Mouse (Mus musculus) liver, postnatal 0 days (tissue): ENCODE results near the gene Mospd3. TPM values are rescaled to one million over a fixed set of nuclear protein-coding genes. Genes with fewer than 3 reads are reported as not detected.

ENCODE experiments used
- ATAC-seq: fragments of 200-750 bp; cut with Nextera tagmentation; 2 replicates; pipeline ENCODE4 v1.8.0; 2017; ENCODE audit warnings: mild to moderate bottlenecking, moderate library complexity
- DNase-seq: peaks from one replicate; pipeline ENCODE4 v3.0.0-alpha.2; 2016
- H3K27ac ChIP-seq: fragments of 300-500 bp; sonication (generic); 2 replicates; pipeline ENCODE4 v1.5.1; 2014; ENCODE audit warnings: antibody characterized with exemption, moderate library complexity, mild to moderate bottlenecking, low read depth
- H3K27me3 ChIP-seq: fragments of 300-500 bp; sonication (generic); 2 replicates; pipeline ENCODE4 v1.6.1; 2014; ENCODE audit warnings: low read length, control low read depth, mixed read lengths; ENCODE audit not compliant: insufficient read depth
- H3K36me3 ChIP-seq: fragments of 300-500 bp; sonication (generic); replicated peaks from 2 replicates; pipeline ENCODE4 v1.6.1; 2014; ENCODE audit warnings: mild to moderate bottlenecking, control low read depth, low read length, moderate library complexity, mixed read lengths; ENCODE audit not compliant: insufficient read depth
- H3K4me1 ChIP-seq: fragments of 300-500 bp; sonication (generic); 2 replicates; pipeline ENCODE4 v1.6.1; 2014; ENCODE audit warnings: antibody characterized with exemption, mild to moderate bottlenecking, control low read depth; ENCODE audit not compliant: insufficient read depth
- H3K4me2 ChIP-seq: fragments of 300-500 bp; sonication (generic); 2 replicates; pipeline ENCODE4 v1.6.1; 2014; ENCODE audit warnings: low read depth, mild to moderate bottlenecking, low read length, moderate library complexity, mixed read lengths
- H3K4me3 ChIP-seq: fragments of 300-500 bp; sonication (generic); 2 replicates; pipeline ENCODE4 v1.5.1; 2014; ENCODE audit warnings: low read depth, low read length
- H3K9ac ChIP-seq: fragments of 300-500 bp; sonication (generic); replicated peaks from 2 replicates; pipeline ENCODE4 v1.6.1; 2014; ENCODE audit warnings: mild to moderate bottlenecking, moderate library complexity
- H3K9me3 ChIP-seq: fragments of 300-500 bp; sonication (generic); 2 replicates; pipeline ENCODE4 v1.6.1; 2016; ENCODE audit warnings: mild to moderate bottlenecking, control low read depth, low read length, mixed read lengths
- CTCF ChIP-seq: sonication (generic); IDR thresholded peaks from 2 replicates; pipeline ENCODE4 v1.5.1; 2016; ENCODE audit warnings: antibody characterized with exemption, low read depth
- EP300 ChIP-seq: IDR thresholded peaks from 2 replicates; pipeline ENCODE4 v1.6.1; 2016; ENCODE audit warnings: antibody characterized with exemption, low read depth, mild to moderate bottlenecking
- WGBS: fragments of 180-500 bp; shearing (Covaris S2); extraction: QIAGEN DNeasy Blood & Tissue Kit; methylation state at CpG from one replicate; pipeline ENCODE4 v1.1.7; 2014; ENCODE audit not compliant: insufficient replicate concordance; 5-methylcytosine and 5-hydroxymethylcytosine counted together
- polyA plus RNA-seq: library from polyadenylated mRNA; unstranded; fragments of >200 nt; fragmentation: Nextera tagmentation; extraction: Ambion mirVana; gene quantifications from 2 replicates; pipeline ENCODE4 v1.2.1, GENCODE M21; 2015

Mospd3 gene
- polyA plus RNA-seq, 1 experiment from 2014 or later = 26.2 TPM

DNA sequence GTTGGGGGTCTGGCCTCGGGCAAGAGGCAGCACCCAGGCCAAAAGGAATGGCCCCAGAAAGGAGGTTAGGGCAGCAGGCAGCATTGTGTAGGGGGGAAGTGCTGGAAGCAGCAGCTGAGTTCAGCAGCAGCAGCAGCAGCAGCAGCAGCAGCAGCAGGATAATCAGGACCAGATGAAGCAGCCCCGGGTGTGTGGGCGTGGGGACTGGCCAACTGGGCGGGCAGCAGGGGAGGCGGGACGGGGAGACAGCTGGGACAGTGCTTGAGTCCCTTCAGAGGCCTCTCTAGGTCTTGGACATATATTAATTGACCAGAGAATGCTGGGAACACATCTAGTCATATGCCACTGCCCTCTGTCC lies 10.4 kb upstream of the Mospd3 start:
- Histone ChIP-seq H3K27ac (peak overlapping the region; percentile 48; the same call in 1 of the 2 replicates), H3K27me3 (no peaks in the 10 kb centered on the region), H3K4me1 (peaks cover 20% of the 10 kb centered on the region), H3K9ac (peak overlapping the region; percentile 18), H3K4me3 (no peak overlapping the region), H3K9me3 (no peaks in the 10 kb centered on the region), H3K36me3 (no peaks in the 10 kb centered on the region), H3K4me2 (peak overlapping the region; percentile 45)
- TF ChIP-seq CTCF = no peak
- no peak for TF ChIP-seq EP300
- peak; percentile 44 for DNase-seq
- 31% methylated on average over 6 of the region's 6 CpGs for WGBS
- ATAC-seq = 0 out of 2 replicates have a peak, but pooled peaks have one; percentile 37

GRCm38 (mm10) chr5:137610548-137611244 lies 9.8 kb upstream of the Mospd3 start:
- H3K4me3 ChIP-seq = no peak overlapping the region
- no peak for TF ChIP-seq EP300
- TF ChIP-seq CTCF = no peak

GRCm38 (mm10) chr5:137610056-137610455 lies 9.2 kb upstream of the Mospd3 start:
- ATAC-seq = no peak

More at GRCm38 (mm10) chr5:137610548-137611244, 9.8 kb upstream of the Mospd3 start:
- Histone ChIP-seq H3K4me2 (peak overlapping the region; percentile 45), H3K27ac (peak overlapping the region; percentile 48; the same call in 1 of the 2 replicates), H3K9me3 (no peaks in the 10 kb centered on the region), H3K36me3 (no peaks in the 10 kb centered on the region), H3K27me3 (no peaks in the 10 kb centered on the region), H3K9ac (peak overlapping the region; percentile 18; the same call in 1 of the 2 replicates), H3K4me1 (peaks cover 20% of the 10 kb centered on the region)
- 36% methylated on average over 12 of the region's 12 CpGs for WGBS
- ATAC-seq (peak; percentile 26), DNase-seq (peak; percentile 43)

GRCm38 (mm10) chr5:137609292-137609691 lies 8.4 kb upstream of the Mospd3 start:
- no peaks in the 10 kb centered on the region for H3K36me3 ChIP-seq
- H3K27me3 ChIP-seq = no peaks in the 10 kb centered on the region
- H3K9ac ChIP-seq = no peak overlapping the region
- no peak for TF ChIP-seq CTCF
- no peak for TF ChIP-seq EP300
- H3K4me1 ChIP-seq = peaks cover 20% of the 10 kb centered on the region
- H3K27ac ChIP-seq = no peak overlapping the region
- ATAC-seq (no peak), DNase-seq (no peak)
- H3K9me3 ChIP-seq = no peaks in the 10 kb centered on the region
- H3K4me3 ChIP-seq = no peak overlapping the region
- whole genome bisulfite sequencing = 73% methylated on average over 3 of the region's 3 CpGs
- no peak overlapping the region for H3K4me2 ChIP-seq

More at GRCm38 (mm10) chr5:137610056-137610455, 9.2 kb upstream of the Mospd3 start:
- H3K4me2 ChIP-seq = peak overlapping the region; percentile 24; the same call in 1 of the 2 replicates
- H3K27ac ChIP-seq = no peak overlapping the region
- H3K9ac ChIP-seq = no peak overlapping the region
- TF ChIP-seq EP300 (no peak), CTCF (no peak)
- 80% methylated on average over 4 of the region's 4 CpGs for WGBS
- DNase-seq = no peak
- no peak overlapping the region for H3K4me3 ChIP-seq
- peaks cover 20% of the 10 kb centered on the region for H3K4me1 ChIP-seq
- H3K9me3 ChIP-seq = no peaks in the 10 kb centered on the region
- no peaks in the 10 kb centered on the region for H3K27me3 ChIP-seq
- H3K36me3 ChIP-seq = no peaks in the 10 kb centered on the region

DNA sequence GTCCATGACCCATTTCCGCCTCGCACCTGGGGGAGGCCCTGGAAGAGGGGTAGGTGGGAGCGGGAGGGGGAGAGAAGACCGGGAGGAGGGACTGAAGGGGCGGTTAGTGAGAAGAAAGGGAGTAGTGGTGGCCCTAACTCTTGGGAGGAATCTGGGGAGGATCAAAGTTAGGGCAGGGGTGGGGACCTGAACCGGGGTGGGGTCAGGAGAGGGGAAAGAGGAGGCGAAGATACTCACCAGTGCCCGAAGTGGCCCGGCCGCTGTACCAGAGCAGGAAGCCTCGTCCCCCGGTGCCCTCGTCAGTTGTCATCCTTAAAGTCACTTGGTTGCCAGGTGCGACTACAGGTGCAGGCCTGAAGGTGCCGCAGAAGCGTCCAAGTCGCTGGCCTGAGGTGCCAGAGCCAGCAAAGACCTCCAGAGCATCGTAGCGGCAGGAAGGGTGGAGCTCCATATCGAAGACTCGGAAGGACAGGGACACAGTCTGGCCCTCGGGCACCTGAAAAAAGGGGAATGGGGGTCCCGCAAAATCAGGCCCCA lies 7.9 kb upstream of the Mospd3 start:
- Histone ChIP-seq H3K36me3 (no peaks in the 10 kb centered on the region), H3K27me3 (no peaks in the 10 kb centered on the region), H3K9ac (no peak overlapping the region), H3K4me2 (no peak overlapping the region), H3K27ac (no peak overlapping the region), H3K9me3 (no peaks in the 10 kb centered on the region), H3K4me3 (no peak overlapping the region), H3K4me1 (peaks cover 20% of the 10 kb centered on the region)
- 46% methylated on average over 22 of the region's 23 CpGs for WGBS
- ATAC-seq = no peak
- TF ChIP-seq EP300 (no peak), CTCF (no peak)
- no peak for DNase-seq

DNA sequence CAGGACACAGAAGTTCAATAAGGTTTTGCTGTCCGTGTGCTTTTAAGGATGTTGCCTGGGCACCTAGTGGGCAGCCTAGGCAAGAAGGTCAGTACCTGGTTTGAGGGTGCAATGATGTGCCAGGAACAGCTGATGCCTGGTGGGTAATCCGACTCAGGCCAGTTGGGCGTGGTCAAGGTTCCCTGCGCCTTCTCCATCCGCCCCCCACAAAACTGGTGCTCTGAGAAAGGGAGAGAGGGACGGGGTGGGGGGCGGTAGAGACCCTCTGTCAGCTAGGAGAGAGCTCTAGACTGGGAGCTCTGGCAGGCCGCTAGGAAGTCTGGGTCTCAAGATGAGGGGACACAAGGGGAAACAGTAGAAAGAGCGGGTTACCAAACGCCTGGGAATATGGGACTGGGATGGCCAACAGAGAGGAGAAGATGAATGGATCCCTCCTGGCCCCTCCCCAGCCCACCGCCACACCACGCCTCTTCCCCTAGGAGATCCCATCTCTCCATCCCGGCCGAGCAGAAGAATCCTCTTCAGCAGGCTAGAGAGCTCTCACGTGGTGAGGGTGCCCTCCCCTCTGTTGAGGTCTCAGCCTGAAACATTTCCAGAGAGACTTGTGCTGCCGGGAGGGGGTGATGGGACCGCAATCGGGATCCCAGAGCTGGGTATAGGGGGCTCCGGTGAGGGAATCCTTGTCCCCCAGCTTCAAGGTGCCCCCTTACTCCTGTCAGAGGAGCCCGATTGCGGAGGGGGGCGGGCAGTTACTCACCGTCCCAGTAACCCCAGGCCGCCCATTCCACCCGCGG lies 7.2 kb upstream of the Mospd3 start:
- 47% methylated on average over 24 of the region's 26 CpGs for WGBS
- TF ChIP-seq CTCF (no peak), EP300 (no peak)
- Histone ChIP-seq H3K27ac (no peak overlapping the region), H3K27me3 (no peaks in the 10 kb centered on the region), H3K9me3 (no peaks in the 10 kb centered on the region), H3K4me1 (peaks cover 20% of the 10 kb centered on the region), H3K4me2 (no peak overlapping the region), H3K36me3 (no peaks in the 10 kb centered on the region), H3K9ac (no peak overlapping the region), H3K4me3 (no peak overlapping the region)
- DNase-seq (no peak), ATAC-seq (no peak)
